Mouse (Mus musculus) induced T-regulatory cell, adult 2 months (primary cell): ENCODE measurements around the gene Shmt1.
"Not testable (repeated sequence)": the region's sequence is repeated elsewhere in the genome, so short reads cannot be mapped to it uniquely, and the experiment has no call there.

Experiments used
- DNase-seq: peaks from one replicate; pipeline ENCODE4 v3.0.0-alpha.2; 2012; ENCODE audit warnings: low read depth

The Shmt1 gene

GRCm38 (mm10) chr11:60811618-60812017, at the start of gene Shmt1:
Gene Shmt1 (minus strand): TSS chr11:60811718.
- DNase-seq, result not testable (repeated sequence)

- DNase-seq, result no peak
Measured at GRCm38 (mm10) chr11:60856587-60856986, 45.1 kb upstream of the Shmt1 start.

- no peak for DNase-seq
Measured at GRCm38 (mm10) chr11:60845415-60845814, 33.9 kb upstream of the Shmt1 start.

GRCm38 (mm10) chr11:60843412-60843811, 31.9 kb upstream of the Shmt1 start:
- DNase-seq, result no peak

GRCm38 (mm10) chr11:60841467-60842200, 30.1 kb upstream of the Shmt1 start:
- DNase-seq, result no peak

- DNase-seq, result no peak
Measured at GRCm38 (mm10) chr11:60837644-60838406, 26.3 kb upstream of the Shmt1 start.

GRCm38 (mm10) chr11:60836897-60837296, 25.4 kb upstream of the Shmt1 start:
- DNase-seq, result no peak

GRCm38 (mm10) chr11:60830433-60831052, 19.0 kb upstream of the Shmt1 start, which contains the start of gene Dhrs7b:
Gene Dhrs7b (plus strand): TSS chr11:60830631.
- DNase-seq, result peak; percentile 99

- DNase-seq, result peak; percentile 20
Measured at GRCm38 (mm10) chr11:60828903-60829302, 17.4 kb upstream of the Shmt1 start.

GRCm38 (mm10) chr11:60827241-60827945, 15.9 kb upstream of the Shmt1 start:
- no peak for DNase-seq

GRCm38 (mm10) chr11:60826700-60827099, 15.2 kb upstream of the Shmt1 start:
- peak; percentile 18 for DNase-seq

GRCm38 (mm10) chr11:60825191-60825590, 13.7 kb upstream of the Shmt1 start:
- peak; percentile 12 for DNase-seq

GRCm38 (mm10) chr11:60823771-60824170, 12.3 kb upstream of the Shmt1 start:
- no peak for DNase-seq

- no peak for DNase-seq
Measured at GRCm38 (mm10) chr11:60816398-60816797, 4.9 kb upstream of the Shmt1 start.

GRCm38 (mm10) chr11:60811054-60811460, 461 bp downstream of the Shmt1 start:
- DNase-seq, result peak; percentile 96

- DNase-seq, result peak; percentile 28
Measured at GRCm38 (mm10) chr11:60810046-60810965, 1.2 kb downstream of the Shmt1 start.

- peak; percentile 9 for DNase-seq
Measured at GRCm38 (mm10) chr11:60809546-60809945, 2.0 kb downstream of the Shmt1 start.

- DNase-seq, result no peak
Measured at GRCm38 (mm10) chr11:60808286-60809070, 3.0 kb downstream of the Shmt1 start.

GRCm38 (mm10) chr11:60800892-60801291, 10.6 kb downstream of the Shmt1 start:
- no peak for DNase-seq

GRCm38 (mm10) chr11:60799977-60800376, 11.5 kb downstream of the Shmt1 start:
- DNase-seq, result no peak
